Mouse (Mus musculus) heart, postnatal 0 days (tissue): ENCODE data around the gene Hist1h1d. TPM values are rescaled to one million over a fixed set of nuclear protein-coding genes. Genes with fewer than 3 reads are reported as not detected.
"Not testable (repeated sequence)": the region's sequence is repeated elsewhere in the genome, so short reads cannot be mapped to it uniquely, and the experiment has no call there.

Source experiments
- ATAC-seq: fragments of 200-750 bp; cut with Nextera tagmentation; 2 replicates; pipeline ENCODE4 v1.8.0; 2017; ENCODE audit warnings: low read depth, moderate number of reproducible peaks, moderate library complexity; ENCODE audit not compliant: insufficient read depth
- DNase-seq: peaks from one replicate; pipeline ENCODE4 v3.0.0-alpha.2; 2016; ENCODE audit warnings: low spot score
- H3K27ac ChIP-seq: fragments of 300-500 bp; sonication (generic); 2 replicates; pipeline ENCODE4 v1.5.1; 2014; ENCODE audit warnings: low read depth, mild to moderate bottlenecking
- H3K27me3 ChIP-seq: fragments of 300-500 bp; sonication (generic); 2 replicates; pipeline ENCODE4 v1.6.1; 2014; ENCODE audit warnings: low read length, mixed read lengths; ENCODE audit not compliant: control insufficient read depth, insufficient read depth
- H3K36me3 ChIP-seq: fragments of 300-500 bp; sonication (generic); replicated peaks from 2 replicates; pipeline ENCODE4 v1.6.1; 2014; ENCODE audit warnings: low read length, mixed read lengths; ENCODE audit not compliant: control insufficient read depth, insufficient read depth
- H3K4me1 ChIP-seq: fragments of 300-500 bp; sonication (generic); 2 replicates; pipeline ENCODE4 v1.6.1; 2014; ENCODE audit warnings: antibody characterized with exemption; ENCODE audit not compliant: control insufficient read depth, insufficient read depth
- H3K4me2 ChIP-seq: fragments of 300-500 bp; sonication (generic); 2 replicates; pipeline ENCODE4 v1.6.1; 2014; ENCODE audit warnings: low read depth, mild to moderate bottlenecking, low read length, moderate library complexity
- H3K4me3 ChIP-seq: fragments of 300-500 bp; sonication (generic); 2 replicates; pipeline ENCODE4 v1.5.1; 2014; ENCODE audit warnings: low read depth, low read length
- H3K9ac ChIP-seq: fragments of 300-500 bp; sonication (generic); replicated peaks from 2 replicates; pipeline ENCODE4 v1.6.1; 2014; ENCODE audit warnings: low read depth, low read length, mixed read lengths
- H3K9me3 ChIP-seq: fragments of 300-500 bp; sonication (generic); replicated peaks from 2 replicates; pipeline ENCODE4 v1.6.1; 2016; ENCODE audit warnings: low read length; ENCODE audit not compliant: control insufficient read depth
- CTCF ChIP-seq: IDR thresholded peaks from 2 replicates; pipeline ENCODE4 v1.5.1; 2016; ENCODE audit warnings: antibody characterized with exemption, control low read depth, low read depth
- EP300 ChIP-seq: IDR thresholded peaks from 2 replicates; pipeline ENCODE4 v1.6.1; 2016; ENCODE audit warnings: antibody characterized with exemption, low read depth
- WGBS: fragments of 180-500 bp; shearing (Covaris S2); extraction: QIAGEN DNeasy Blood & Tissue Kit; methylation state at CpG from one replicate; pipeline ENCODE4 v1.1.7; 2014; 5-methylcytosine and 5-hydroxymethylcytosine counted together
- polyA plus RNA-seq: library from polyadenylated mRNA; unstranded; fragments of >200 nt; fragmentation: Nextera tagmentation; extraction: Ambion mirVana; gene quantifications from 2 replicates; pipeline ENCODE4 v1.2.1, GENCODE M21; 2015
- total RNA-seq: library from RNA; depleted of rRNA; stranded (reverse); fragments of >200 nt; gene quantifications from 2 replicates; pipeline ENCODE4 v1.2.3, GENCODE M21; 2014; ENCODE audit warnings: low replicate concordance

The Hist1h1d gene
- total and polyA plus RNA-seq, 2 experiments from 2014 or later = 0.20 to 61.7 TPM

- no peaks in the 10 kb centered on the region for H3K36me3 ChIP-seq
- peak within 1 kb of the TSS; percentile 59 for H3K9ac ChIP-seq
- H3K4me1 ChIP-seq = no peaks in the 10 kb centered on the region
- under 1% methylated on average over 22 of the region's 45 CpGs for WGBS
- ATAC-seq = peak; percentile 88
- H3K4me2 ChIP-seq = peak within 1 kb of the TSS; percentile 81
- H3K9me3 ChIP-seq = no peaks in the 10 kb centered on the region
- peak; percentile 98 for DNase-seq
- TF ChIP-seq EP300 = no peak
- no peak for TF ChIP-seq CTCF
- no peaks in the 10 kb centered on the region for H3K27me3 ChIP-seq
- peak within 1 kb of the TSS; percentile 57 for H3K4me3 ChIP-seq
- H3K27ac ChIP-seq = peak within 1 kb of the TSS; percentile 95
These were observed 8.9 kb upstream of the Hist1h1d start, which contains the start of gene Hist1h3f for GRCm38 (mm10) chr13:23543965-23544786. TSS of gene Hist1h3f (plus strand) at chr13:23544052.

GRCm38 (mm10) chr13:23544787-23545120 is 8.3 kb upstream of the Hist1h1d start:
- Histone ChIP-seq H3K9ac (peak overlapping the region; percentile 59; the same call in 1 of the 2 replicates), H3K27ac (peak overlapping the region; percentile 95), H3K4me3 (peak overlapping the region; percentile 57), H3K4me2 (peak overlapping the region; percentile 81)
- not testable (repeated sequence) for ATAC-seq, H3K36me3 ChIP-seq, H3K4me1 ChIP-seq, DNase-seq, H3K27me3 ChIP-seq, H3K9me3 ChIP-seq
- 0% methylated on average over 10 of the region's 14 CpGs for WGBS

- H3K27me3 ChIP-seq = no peaks in the 10 kb centered on the region
- TF ChIP-seq EP300 = no peak
- no peak for TF ChIP-seq CTCF
- 65% methylated on average over 5 of the region's 5 CpGs for WGBS
These were observed 6.4 kb upstream of the Hist1h1d start for GRCm38 (mm10) chr13:23546694-23547093.

GRCm38 (mm10) chr13:23550761-23551145 is 2.3 kb upstream of the Hist1h1d start:
- H3K36me3 ChIP-seq = no peaks in the 10 kb centered on the region
- H3K4me2 ChIP-seq = peak overlapping the region; percentile 59
- H3K27me3 ChIP-seq = no peaks in the 10 kb centered on the region
- 9% methylated on average over 3 of the region's 3 CpGs for WGBS
- H3K4me1 ChIP-seq = peaks cover 5% of the 10 kb centered on the region; the same call in 1 of the 2 replicates
- peak overlapping the region; percentile 50 for H3K9ac ChIP-seq
- no peak for ATAC-seq
- no peaks in the 10 kb centered on the region for H3K9me3 ChIP-seq
- TF ChIP-seq CTCF (no peak), EP300 (no peak)
- no peak for DNase-seq
- H3K27ac ChIP-seq = peak overlapping the region; percentile 85
- peak overlapping the region; percentile 47 for H3K4me3 ChIP-seq

More at GRCm38 (mm10) chr13:23546694-23547093, 6.4 kb upstream of the Hist1h1d start:
- no peak overlapping the region for H3K4me2 ChIP-seq
- ATAC-seq (no peak), DNase-seq (no peak)
- no peaks in the 10 kb centered on the region; the same call in 1 of the 2 replicates for H3K4me1 ChIP-seq
- H3K9ac ChIP-seq = no peak overlapping the region
- H3K36me3 ChIP-seq = no peaks in the 10 kb centered on the region
- H3K9me3 ChIP-seq = no peaks in the 10 kb centered on the region
- no peak overlapping the region for H3K4me3 ChIP-seq
- no peak overlapping the region for H3K27ac ChIP-seq

GRCm38 (mm10) chr13:23551146-23551834 is 1.8 kb upstream of the Hist1h1d start, which contains the start of gene Hist1h4f:
TSS of gene Hist1h4f (minus strand) at chr13:23551648.
- H3K36me3 ChIP-seq, H3K4me1 ChIP-seq, H3K9me3 ChIP-seq, H3K27me3 ChIP-seq: not testable (repeated sequence)
- peak within 1 kb of the TSS; percentile 47 for H3K4me3 ChIP-seq
- peak; percentile 95 for DNase-seq
- H3K4me2 ChIP-seq = peak within 1 kb of the TSS; percentile 59
- WGBS = under 1% methylated on average over 44 of the region's 47 CpGs
- TF ChIP-seq CTCF (peak; percentile 58), EP300 (peak; percentile 81; the same call in 1 of the 2 replicates)
- peak; percentile 71 for ATAC-seq
- peak within 1 kb of the TSS; percentile 85 for H3K27ac ChIP-seq
- peak within 1 kb of the TSS; percentile 50 for H3K9ac ChIP-seq
